Mouse (Mus musculus) skeletal muscle tissue, adult 2 months (tissue): Measurements from ENCODE around the gene Ncor2.
A peak's percentile ranks its signal among the peaks of the same experiment; 100 is the strongest.

Experiments
- DNase-seq: peaks from one replicate; pipeline ENCODE4 v3.0.0-alpha.2; 2012; ENCODE audit warnings: low read depth, low spot score

Ncor2 gene

GRCm38 (mm10) chr5:125066479-125067471 is 112.2 kb downstream of the Ncor2 start:
- peak; percentile 66 for DNase-seq

GRCm38 (mm10) chr5:125063015-125063414 is 116.0 kb downstream of the Ncor2 start:
- no peak for DNase-seq

- DNase-seq, result peak; percentile 93
Measured at GRCm38 (mm10) chr5:125058267-125058668, 120.8 kb downstream of the Ncor2 start.

GRCm38 (mm10) chr5:125057555-125058266 is 121.3 kb downstream of the Ncor2 start:
- DNase-seq, result peak; percentile 51

GRCm38 (mm10) chr5:125056696-125057554 is 122.1 kb downstream of the Ncor2 start:
- peak; percentile 96 for DNase-seq

- DNase-seq, result no peak
Measured at GRCm38 (mm10) chr5:125056331-125056695, 122.7 kb downstream of the Ncor2 start.

GRCm38 (mm10) chr5:125055901-125056300 is 123.1 kb downstream of the Ncor2 start:
- DNase-seq, result no peak

- no peak for DNase-seq
Measured at GRCm38 (mm10) chr5:125053661-125054060, 125.4 kb downstream of the Ncor2 start.

- peak; percentile 97 for DNase-seq
Measured at GRCm38 (mm10) chr5:125052603-125053488, 126.2 kb downstream of the Ncor2 start.

- peak; percentile 55 for DNase-seq
Measured at GRCm38 (mm10) chr5:125052237-125052602, 126.8 kb downstream of the Ncor2 start.

GRCm38 (mm10) chr5:125049481-125049880 is 129.5 kb downstream of the Ncor2 start:
- DNase-seq, result no peak

- no peak for DNase-seq
Measured at GRCm38 (mm10) chr5:125046436-125046835, 132.6 kb downstream of the Ncor2 start.

GRCm38 (mm10) chr5:125045202-125045601 is 133.8 kb downstream of the Ncor2 start:
- DNase-seq, result no peak

- DNase-seq, result no peak
Measured at GRCm38 (mm10) chr5:125043448-125043847, 135.6 kb downstream of the Ncor2 start.

GRCm38 (mm10) chr5:125041578-125041977 is 137.4 kb downstream of the Ncor2 start:
- DNase-seq, result no peak

GRCm38 (mm10) chr5:125040128-125040584 is 138.9 kb downstream of the Ncor2 start:
- peak; percentile 99 for DNase-seq

GRCm38 (mm10) chr5:125039377-125040027 is 139.5 kb downstream of the Ncor2 start:
- DNase-seq, result peak; percentile 61

GRCm38 (mm10) chr5:125036483-125036882 is 142.5 kb downstream of the Ncor2 start:
- DNase-seq, result no peak

GRCm38 (mm10) chr5:125028911-125029310 is 150.1 kb downstream of the Ncor2 start:
- no peak for DNase-seq

- no peak for DNase-seq
Measured at GRCm38 (mm10) chr5:125028371-125028770, 150.6 kb downstream of the Ncor2 start.
